Mouse (Mus musculus): Measurements from ENCODE around the gene Gtf3c5.

GRCm38 (mm10) chr2:28619369-28619768, 35.8 kb upstream of the Gtf3c5 start:
- no peak for TF ChIP-seq EP300 (IDR thresholded peaks at IDR 0.05; ENCODE audit: low read depth)
- TF ChIP-seq CTCF (IDR thresholded peaks at IDR 0.05; ENCODE audit: low read depth): no peak

Data from heart, postnatal 0 days (tissue).